Mouse (Mus musculus) intestine, embryonic 16.5 days (tissue): ENCODE measurements at regions not wholly inside any gene's neighbourhood (a gene's known extent, or its start where the extent isn't known, plus 50 kb on each side); places are given as distances from the start of the nearest gene placed in this dataset.

Source experiments
- ATAC-seq: fragments of 200-750 bp; cut with Nextera tagmentation; 2 replicates; pipeline ENCODE4 v1.8.0; 2017; ENCODE audit warnings: moderate TSS enrichment, moderate library complexity
- H3K27ac ChIP-seq: fragments of 300-500 bp; sonication (generic); 2 replicates; pipeline ENCODE4 v1.5.1; 2014; ENCODE audit warnings: mild to moderate bottlenecking, low read length
- H3K27me3 ChIP-seq: fragments of 300-500 bp; sonication (generic); replicated peaks from 2 replicates; pipeline ENCODE4 v1.6.1; 2014; ENCODE audit warnings: low read length, control low read depth, mixed read lengths; ENCODE audit not compliant: control insufficient read depth, insufficient read depth
- H3K36me3 ChIP-seq: fragments of 300-500 bp; sonication (generic); 2 replicates; pipeline ENCODE4 v1.6.1; 2014; ENCODE audit warnings: low read length, control low read depth; ENCODE audit not compliant: control insufficient read depth, insufficient read depth
- H3K4me1 ChIP-seq: fragments of 300-500 bp; sonication (generic); 2 replicates; pipeline ENCODE4 v1.6.1; 2014; ENCODE audit warnings: low read length, control low read depth, mixed read lengths; ENCODE audit not compliant: control insufficient read depth, insufficient read depth
- H3K4me2 ChIP-seq: fragments of 300-500 bp; sonication (generic); 2 replicates; pipeline ENCODE4 v1.6.1; 2014; ENCODE audit warnings: low read depth, low read length, control low read depth
- H3K4me3 ChIP-seq: fragments of 300-500 bp; sonication (generic); 2 replicates; pipeline ENCODE4 v1.5.1; 2014; ENCODE audit warnings: mild to moderate bottlenecking, low read length
- H3K9ac ChIP-seq: fragments of 300-500 bp; sonication (generic); 2 replicates; pipeline ENCODE4 v1.6.1; 2014; ENCODE audit warnings: low read depth, low read length
- H3K9me3 ChIP-seq: fragments of 300-500 bp; sonication (generic); 2 replicates; pipeline ENCODE4 v1.6.1; 2016; ENCODE audit warnings: low read length, control low read depth; ENCODE audit not compliant: control insufficient read depth
- WGBS: fragments of 180-500 bp; shearing (Covaris S2); extraction: QIAGEN DNeasy Blood & Tissue Kit; methylation state at CpG from one replicate; pipeline ENCODE4 v1.1.7; 2014; 5-methylcytosine and 5-hydroxymethylcytosine counted together

DNA sequence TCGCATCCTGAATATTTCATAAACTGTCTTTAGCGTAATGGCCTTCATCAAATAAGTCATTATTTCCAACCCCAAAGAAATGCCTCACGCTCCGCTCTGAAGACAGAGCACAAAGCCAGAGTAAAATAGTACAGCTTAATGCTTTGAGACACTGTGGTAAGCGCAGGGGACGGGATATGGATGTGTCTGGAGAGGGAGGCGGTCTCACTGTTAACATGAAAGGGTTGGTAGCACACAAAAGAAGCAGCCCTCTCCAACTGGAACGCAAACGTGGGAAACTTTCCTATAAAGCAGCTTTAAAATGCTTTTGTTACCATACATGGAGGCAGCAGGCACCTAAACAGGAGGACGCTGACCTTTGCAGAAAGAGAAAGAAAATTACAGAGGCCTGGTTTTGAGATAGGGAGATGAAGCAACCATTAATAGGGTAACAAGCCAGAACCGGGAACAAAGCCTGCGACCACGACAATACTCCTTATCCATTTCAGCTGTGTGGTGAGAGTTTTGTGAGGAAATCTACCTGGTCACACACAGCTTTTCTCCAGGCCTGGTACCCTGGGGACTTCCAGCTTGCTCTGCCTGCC lies 284.8 kb upstream of the Map3k7 start:
- Histone ChIP-seq H3K4me3 (no peak overlapping the region), H3K4me2 (no peak overlapping the region), H3K27ac (no peak overlapping the region), H3K4me1 (no peaks in the 10 kb centered on the region), H3K9ac (no peak overlapping the region), H3K9me3 (no peaks in the 10 kb centered on the region), H3K27me3 (no peaks in the 10 kb centered on the region), H3K36me3 (no peaks in the 10 kb centered on the region)
- 81% methylated on average over 13 of the region's 13 CpGs for WGBS
- no peak for ATAC-seq

DNA sequence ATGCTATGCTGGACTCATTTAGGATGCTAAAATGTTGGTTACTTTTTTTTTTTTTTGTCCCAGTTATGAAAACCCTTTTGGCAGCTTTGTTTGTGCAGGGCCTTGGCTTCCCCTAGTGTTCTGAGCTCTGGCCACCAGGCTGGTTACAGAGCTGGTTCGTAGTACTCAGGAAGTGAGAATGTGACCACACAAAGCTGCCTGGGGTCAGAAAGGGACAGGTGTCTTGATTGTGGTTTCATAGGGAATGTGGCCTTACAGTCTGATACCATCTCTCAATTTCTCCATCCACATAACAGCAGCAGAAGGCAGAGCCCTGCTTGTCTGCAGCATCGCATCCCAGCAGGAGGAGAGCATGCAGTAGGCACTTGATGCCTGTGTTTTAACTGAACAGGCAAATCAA lies 282.9 kb upstream of the Map3k7 start:
- WGBS = 84% methylated on average over 2 of the region's 2 CpGs
- H3K27ac ChIP-seq = no peak overlapping the region
- H3K4me3 ChIP-seq = no peak overlapping the region
- H3K4me1 ChIP-seq = no peaks in the 10 kb centered on the region
- no peaks in the 10 kb centered on the region for H3K27me3 ChIP-seq
- H3K9me3 ChIP-seq = no peaks in the 10 kb centered on the region
- no peak overlapping the region for H3K9ac ChIP-seq
- no peak for ATAC-seq
- H3K4me2 ChIP-seq = no peak overlapping the region
- no peaks in the 10 kb centered on the region for H3K36me3 ChIP-seq

GRCm38 (mm10) chr4:31689083-31689482 lies 274.8 kb upstream of the Map3k7 start:
- no peak overlapping the region for H3K27ac ChIP-seq
- no peak for ATAC-seq

DNA sequence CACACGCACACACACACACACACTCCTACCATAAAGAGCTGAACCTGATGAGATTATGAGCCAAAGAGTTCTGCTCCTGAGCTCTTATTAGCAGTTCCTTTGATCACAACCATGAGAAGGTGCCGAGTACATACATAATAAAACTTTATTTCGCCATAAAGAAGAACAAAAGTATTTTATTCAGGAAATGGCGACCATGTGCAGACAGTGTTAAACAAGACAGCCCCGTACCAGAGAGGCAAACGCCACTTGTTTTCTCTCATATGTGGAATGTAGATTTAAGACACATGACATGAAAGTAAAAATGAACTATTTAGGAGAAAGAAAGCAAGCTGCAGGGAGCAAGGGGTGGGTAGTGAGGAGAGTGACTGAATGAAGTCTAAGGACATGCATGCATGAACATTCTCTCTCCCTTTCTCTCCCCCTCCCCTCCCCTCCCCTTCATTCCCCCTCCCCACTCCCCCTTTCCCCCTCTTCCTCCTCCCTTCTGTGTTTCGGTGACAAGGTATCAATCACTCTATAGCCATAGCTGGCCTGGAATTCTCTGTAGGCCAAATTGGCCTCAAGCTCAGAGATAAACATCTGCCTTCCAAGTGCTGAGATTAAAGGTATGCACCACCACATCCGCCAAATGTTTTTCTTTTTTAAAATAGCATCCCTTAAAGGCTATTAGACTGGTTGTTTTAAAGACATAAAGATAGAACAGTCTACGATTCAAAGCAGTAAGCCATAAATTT lies 266.0 kb upstream of the Map3k7 start:
- H3K4me1 ChIP-seq = peaks cover 3% of the 10 kb centered on the region; the same call in 1 of the 2 replicates
- no peak overlapping the region for H3K4me2 ChIP-seq
- no peak overlapping the region for H3K4me3 ChIP-seq
- no peaks in the 10 kb centered on the region for H3K36me3 ChIP-seq
- no peaks in the 10 kb centered on the region for H3K9me3 ChIP-seq
- H3K27me3 ChIP-seq = no peaks in the 10 kb centered on the region
- H3K27ac ChIP-seq = no peak overlapping the region
- 35% methylated on average over 9 of the region's 9 CpGs for WGBS
- ATAC-seq = peak; percentile 64
- no peak overlapping the region for H3K9ac ChIP-seq

More at GRCm38 (mm10) chr4:31689083-31689482, 274.8 kb upstream of the Map3k7 start:
- H3K4me1 ChIP-seq = no peaks in the 10 kb centered on the region
- no peaks in the 10 kb centered on the region for H3K36me3 ChIP-seq
- H3K4me3 ChIP-seq = no peak overlapping the region
- WGBS = 83% methylated on average over 2 of the region's 2 CpGs
- no peaks in the 10 kb centered on the region for H3K9me3 ChIP-seq
- no peak overlapping the region for H3K4me2 ChIP-seq
- H3K27me3 ChIP-seq = no peaks in the 10 kb centered on the region
- no peak overlapping the region for H3K9ac ChIP-seq

DNA sequence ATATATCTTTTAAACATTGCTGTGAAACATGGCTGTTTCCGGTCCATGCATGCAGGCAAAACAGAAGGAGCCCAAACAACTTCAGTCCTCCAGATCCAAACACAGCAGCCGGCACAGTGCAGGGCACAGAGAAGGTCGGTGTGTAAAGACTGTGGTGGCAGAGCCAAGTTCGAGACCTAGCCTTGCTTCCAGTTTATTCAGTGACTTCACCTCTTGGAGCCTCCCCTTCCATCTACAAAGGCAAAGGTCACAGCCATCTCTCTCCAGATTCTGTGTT lies 265.5 kb upstream of the Map3k7 start:
- no peaks in the 10 kb centered on the region for H3K27me3 ChIP-seq
- 34% methylated on average over 4 of the region's 4 CpGs for WGBS
- H3K9me3 ChIP-seq = no peaks in the 10 kb centered on the region
- H3K36me3 ChIP-seq = no peaks in the 10 kb centered on the region
- peaks cover 3% of the 10 kb centered on the region; the same call in 1 of the 2 replicates for H3K4me1 ChIP-seq
- H3K4me2 ChIP-seq = no peak overlapping the region
- H3K27ac ChIP-seq = no peak overlapping the region
- peak; percentile 23; the same call in 1 of the 2 replicates for ATAC-seq
- no peak overlapping the region for H3K9ac ChIP-seq
- no peak overlapping the region for H3K4me3 ChIP-seq

GRCm38 (mm10) chr4:31699296-31699695 lies 264.6 kb upstream of the Map3k7 start:
- Histone ChIP-seq H3K4me3 (no peak overlapping the region), H3K9me3 (no peaks in the 10 kb centered on the region), H3K27ac (no peak overlapping the region), H3K4me2 (no peak overlapping the region), H3K9ac (no peak overlapping the region), H3K4me1 (peaks cover 3% of the 10 kb centered on the region; the same call in 1 of the 2 replicates), H3K36me3 (no peaks in the 10 kb centered on the region), H3K27me3 (no peaks in the 10 kb centered on the region)
- no peak for ATAC-seq
- WGBS = 80% methylated on average over 5 of the region's 5 CpGs

GRCm38 (mm10) chr4:31714054-31714651 lies 249.7 kb upstream of the Map3k7 start:
- Histone ChIP-seq H3K9me3 (no peaks in the 10 kb centered on the region), H3K9ac (no peak overlapping the region), H3K4me2 (no peak overlapping the region), H3K36me3 (no peaks in the 10 kb centered on the region), H3K4me3 (no peak overlapping the region), H3K27me3 (no peaks in the 10 kb centered on the region), H3K27ac (no peak overlapping the region), H3K4me1 (no peaks in the 10 kb centered on the region)
- ATAC-seq = no peak
- 64% methylated on average over 2 of the region's 2 CpGs for WGBS

DNA sequence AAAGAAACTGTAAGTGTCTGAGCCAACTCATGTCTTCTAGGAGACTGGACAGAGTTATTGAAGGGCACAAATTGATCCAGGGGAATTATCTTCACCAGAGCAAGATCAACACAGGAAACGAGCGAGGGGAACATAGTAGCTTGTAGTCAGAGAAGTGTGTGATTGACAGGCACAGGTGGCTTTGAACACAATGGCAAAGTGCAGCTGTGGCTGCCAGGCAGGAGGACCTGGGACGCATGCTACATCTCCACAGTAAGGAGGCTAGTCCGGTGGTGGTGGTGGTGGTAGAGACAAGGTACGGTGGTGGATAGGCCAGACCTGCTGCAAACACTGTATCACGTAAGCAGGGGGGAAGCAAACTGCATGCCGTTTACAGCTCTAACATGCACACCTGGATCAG lies 240.4 kb upstream of the Map3k7 start:
- Histone ChIP-seq H3K4me3 (no peak overlapping the region), H3K9me3 (no peaks in the 10 kb centered on the region), H3K27me3 (no peaks in the 10 kb centered on the region), H3K4me1 (no peaks in the 10 kb centered on the region), H3K4me2 (no peak overlapping the region), H3K36me3 (no peaks in the 10 kb centered on the region), H3K9ac (no peak overlapping the region), H3K27ac (no peak overlapping the region)
- ATAC-seq = no peak
- 74% methylated on average over 7 of the region's 7 CpGs for WGBS

GRCm38 (mm10) chr4:31724400-31724799 lies 239.5 kb upstream of the Map3k7 start:
- 49% methylated on average over 2 of the region's 2 CpGs for WGBS
- Histone ChIP-seq H3K36me3 (no peaks in the 10 kb centered on the region), H3K9ac (no peak overlapping the region), H3K4me2 (no peak overlapping the region), H3K9me3 (no peaks in the 10 kb centered on the region), H3K4me3 (no peak overlapping the region), H3K27ac (no peak overlapping the region), H3K4me1 (no peaks in the 10 kb centered on the region), H3K27me3 (no peaks in the 10 kb centered on the region)
- no peak for ATAC-seq
